Mouse (Mus musculus): ENCODE results near the gene Lbr. TPM values are rescaled to one million over a fixed set of nuclear protein-coding genes. Genes with fewer than 3 reads are reported as not detected.

Gene Lbr
- polyA plus RNA-seq (2012; rRNA removed) = 24.3 and 30.0 TPM in 2 replicates

- peaks cover 17% of the 10 kb centered on the region for H3K4me1 ChIP-seq (ENCODE audit: control insufficient read depth, insufficient read depth, low read length)
- TF ChIP-seq CTCF (IDR thresholded peaks at IDR 0.05; ENCODE audit: insufficient read depth, low read length) (no peak), POLR2A (IDR thresholded peaks at IDR 0.05; ENCODE audit: borderline replicate concordance, extremely low read depth, low read depth, low read length) (peak; percentile 22; the same call in 1 of the 2 replicates)
- DNase-seq = no peak
- H3K4me3 ChIP-seq (replicated peaks; ENCODE audit: extremely low read depth, low read depth, low read length) = peak within 1 kb of the TSS; percentile 88
- WGBS = 3% methylated on average over 14 of the region's 14 CpGs
Observed at GRCm38 (mm10) chr1:181842781-181843180, at the start of gene Lbr. TSS of gene Lbr (minus strand) at chr1:181843046.

- Histone ChIP-seq H3K4me1 (ENCODE audit: control insufficient read depth, insufficient read depth, low read length) (no peaks in the 10 kb centered on the region), H3K4me3 (replicated peaks; ENCODE audit: extremely low read depth, low read depth, low read length) (no peak overlapping the region)
- 76% methylated on average over 7 of the region's 7 CpGs for WGBS
- TF ChIP-seq CTCF (IDR thresholded peaks at IDR 0.05; ENCODE audit: insufficient read depth, low read length) (no peak), POLR2A (IDR thresholded peaks at IDR 0.05; ENCODE audit: borderline replicate concordance, extremely low read depth, low read depth, low read length) (no peak)
- DNase-seq = peak; percentile 17
Observed at GRCm38 (mm10) chr1:181889670-181890069, 46.8 kb upstream of the Lbr start.

DNA sequence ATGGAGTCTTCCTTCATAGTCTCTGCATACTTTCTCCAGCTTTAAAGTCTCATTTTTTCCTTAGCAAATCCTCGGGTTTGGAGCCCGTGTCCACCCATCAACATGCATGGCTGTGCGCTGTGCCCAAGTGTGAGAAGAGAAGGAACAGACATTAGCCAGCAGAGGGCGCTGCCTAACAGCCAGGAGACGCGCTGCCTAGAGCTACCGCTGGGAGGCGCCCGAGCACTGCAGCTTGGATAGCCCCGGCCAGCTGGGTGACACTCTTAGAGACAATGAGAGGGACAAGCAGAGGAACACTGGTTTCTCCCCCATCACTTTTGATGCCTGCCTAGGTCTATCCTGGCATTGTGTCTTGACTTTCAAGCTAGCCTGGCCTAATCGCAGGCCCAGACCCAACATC lies 46.0 kb upstream of the Lbr start:
- Histone ChIP-seq H3K4me1 (ENCODE audit: control insufficient read depth, insufficient read depth, low read length) (no peaks in the 10 kb centered on the region), H3K4me3 (replicated peaks; ENCODE audit: extremely low read depth, low read depth, low read length) (no peak overlapping the region)
- peak; percentile 94 for DNase-seq
- peak; percentile 99 for TF ChIP-seq CTCF (IDR thresholded peaks at IDR 0.05; ENCODE audit: insufficient read depth, low read length)
- TF ChIP-seq POLR2A (IDR thresholded peaks at IDR 0.05; ENCODE audit: borderline replicate concordance, extremely low read depth, low read depth, low read length) = no peak
- WGBS = 4% methylated on average over 11 of the region's 11 CpGs

DNA sequence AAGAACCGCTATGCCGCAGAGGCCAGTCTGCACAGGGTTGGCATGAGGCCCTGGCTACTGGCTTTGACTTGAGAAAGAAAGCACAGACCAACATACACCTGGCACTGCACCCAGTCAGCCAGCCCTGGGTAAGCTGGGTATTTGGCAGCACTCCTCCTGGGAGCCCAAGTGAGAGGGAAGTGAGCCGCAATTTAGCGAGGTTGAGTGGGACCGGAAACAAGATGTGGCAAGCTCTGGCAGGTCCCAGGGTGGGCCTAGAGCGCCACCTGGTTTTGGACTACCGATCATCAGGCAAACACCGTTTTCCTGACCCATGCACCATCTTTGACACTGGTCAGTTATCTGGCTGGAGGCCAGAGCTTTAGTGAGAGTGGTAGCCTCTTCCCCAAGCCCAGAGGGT lies 38.7 kb upstream of the Lbr start:
- no peak for TF ChIP-seq POLR2A (IDR thresholded peaks at IDR 0.05; ENCODE audit: borderline replicate concordance, extremely low read depth, low read depth, low read length)
- peak; percentile 93 for TF ChIP-seq CTCF (IDR thresholded peaks at IDR 0.05; ENCODE audit: insufficient read depth, low read length)
- WGBS = 12% methylated on average over 8 of the region's 8 CpGs
- Histone ChIP-seq H3K4me1 (ENCODE audit: control insufficient read depth, insufficient read depth, low read length) (peaks cover 4% of the 10 kb centered on the region), H3K4me3 (replicated peaks; ENCODE audit: extremely low read depth, low read depth, low read length) (no peak overlapping the region)
- DNase-seq = peak; percentile 73

DNA sequence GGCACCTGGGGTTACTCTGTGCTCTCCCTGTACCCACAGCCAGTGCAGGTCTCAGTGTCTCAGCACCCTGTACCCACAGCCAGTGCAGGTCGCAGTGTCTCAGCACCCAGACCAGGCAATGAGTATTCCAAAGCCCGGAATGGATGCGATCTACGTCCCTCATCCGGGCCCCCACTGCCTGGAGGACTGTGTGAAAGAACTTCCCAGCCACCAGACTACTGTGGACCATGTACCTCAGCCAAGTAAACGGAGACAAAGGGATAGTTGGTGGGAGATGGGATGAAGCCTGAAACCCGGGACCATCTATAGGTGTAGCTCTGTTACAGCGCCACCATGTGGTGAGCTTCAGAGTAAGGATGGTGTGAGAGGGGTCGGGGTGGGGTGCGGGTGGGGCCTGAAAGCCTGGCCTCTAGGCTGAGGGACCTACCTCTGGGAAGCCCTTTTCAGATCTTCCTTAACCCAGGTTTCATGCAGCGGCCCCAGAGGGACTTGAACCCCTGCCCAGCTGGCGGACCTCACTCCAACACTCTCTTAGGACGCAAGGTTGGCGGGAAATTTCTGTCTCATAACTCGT lies 38.0 kb upstream of the Lbr start:
- 67% methylated on average over 15 of the region's 15 CpGs for WGBS
- Histone ChIP-seq H3K4me3 (replicated peaks; ENCODE audit: extremely low read depth, low read depth, low read length) (no peak overlapping the region), H3K4me1 (ENCODE audit: control insufficient read depth, insufficient read depth, low read length) (peaks cover 4% of the 10 kb centered on the region)
- TF ChIP-seq CTCF (IDR thresholded peaks at IDR 0.05; ENCODE audit: insufficient read depth, low read length) = peak; percentile 5; the same call in 1 of the 2 replicates
- no peak for TF ChIP-seq POLR2A (IDR thresholded peaks at IDR 0.05; ENCODE audit: borderline replicate concordance, extremely low read depth, low read depth, low read length)
- DNase-seq = no peak

- DNase-seq = no peak
- no peak overlapping the region for H3K4me3 ChIP-seq (replicated peaks; ENCODE audit: extremely low read depth, low read depth, low read length)
- 62% methylated on average over 5 of the region's 5 CpGs for WGBS
- peaks cover 4% of the 10 kb centered on the region for H3K4me1 ChIP-seq (ENCODE audit: control insufficient read depth, insufficient read depth, low read length)
- TF ChIP-seq POLR2A (IDR thresholded peaks at IDR 0.05; ENCODE audit: borderline replicate concordance, extremely low read depth, low read depth, low read length) (no peak), CTCF (IDR thresholded peaks at IDR 0.05; ENCODE audit: insufficient read depth, low read length) (no peak)
Observed at GRCm38 (mm10) chr1:181878436-181878835, 35.6 kb upstream of the Lbr start.

- 47% methylated on average over 5 of the region's 5 CpGs for WGBS
- H3K4me3 ChIP-seq (replicated peaks; ENCODE audit: extremely low read depth, low read depth, low read length) = no peak overlapping the region
- peaks cover 4% of the 10 kb centered on the region for H3K4me1 ChIP-seq (ENCODE audit: control insufficient read depth, insufficient read depth, low read length)
Observed at GRCm38 (mm10) chr1:181877088-181877487, 34.2 kb upstream of the Lbr start.

GRCm38 (mm10) chr1:181876656-181877055 lies 33.8 kb upstream of the Lbr start:
- Histone ChIP-seq H3K4me3 (replicated peaks; ENCODE audit: extremely low read depth, low read depth, low read length) (no peak overlapping the region), H3K4me1 (ENCODE audit: control insufficient read depth, insufficient read depth, low read length) (peaks cover 4% of the 10 kb centered on the region)
- no peak for DNase-seq
- WGBS = 64% methylated on average over 3 of the region's 3 CpGs
- no peak for TF ChIP-seq CTCF (IDR thresholded peaks at IDR 0.05; ENCODE audit: insufficient read depth, low read length)
- no peak for TF ChIP-seq POLR2A (IDR thresholded peaks at IDR 0.05; ENCODE audit: borderline replicate concordance, extremely low read depth, low read depth, low read length)

More at GRCm38 (mm10) chr1:181877088-181877487, 34.2 kb upstream of the Lbr start:
- TF ChIP-seq CTCF (IDR thresholded peaks at IDR 0.05; ENCODE audit: insufficient read depth, low read length) = no peak
- no peak for TF ChIP-seq POLR2A (IDR thresholded peaks at IDR 0.05; ENCODE audit: borderline replicate concordance, extremely low read depth, low read depth, low read length)
- no peak for DNase-seq

- WGBS = 54% methylated on average over 9 of the region's 9 CpGs
- TF ChIP-seq CTCF (IDR thresholded peaks at IDR 0.05; ENCODE audit: insufficient read depth, low read length) = no peak
- DNase-seq = no peak
Observed at GRCm38 (mm10) chr1:181873086-181873920, 30.5 kb upstream of the Lbr start.

GRCm38 (mm10) chr1:181872639-181873038 lies 29.8 kb upstream of the Lbr start:
- Histone ChIP-seq H3K4me3 (replicated peaks; ENCODE audit: extremely low read depth, low read depth, low read length) (no peak overlapping the region), H3K4me1 (ENCODE audit: control insufficient read depth, insufficient read depth, low read length) (no peaks in the 10 kb centered on the region)
- TF ChIP-seq CTCF (IDR thresholded peaks at IDR 0.05; ENCODE audit: insufficient read depth, low read length) = no peak
- no peak for TF ChIP-seq POLR2A (IDR thresholded peaks at IDR 0.05; ENCODE audit: borderline replicate concordance, extremely low read depth, low read depth, low read length)
- DNase-seq = no peak
- WGBS = 60% methylated on average over 3 of the region's 3 CpGs

More at GRCm38 (mm10) chr1:181873086-181873920, 30.5 kb upstream of the Lbr start:
- Histone ChIP-seq H3K4me3 (replicated peaks; ENCODE audit: extremely low read depth, low read depth, low read length) (no peak overlapping the region), H3K4me1 (ENCODE audit: control insufficient read depth, insufficient read depth, low read length) (no peaks in the 10 kb centered on the region)

Measured in lung, adult 2 months (tissue).